Mouse (Mus musculus): Measurements from ENCODE around the gene Tnfsfm13. TPM values are rescaled to one million over a fixed set of nuclear protein-coding genes. Genes with fewer than 3 reads are reported as not detected.

The Tnfsfm13 gene
- polyA plus RNA-seq, 2 experiments: 0.70 to 0.80 TPM

GRCm38 (mm10) chr11:69715482-69715881 lies 19.6 kb upstream of the Tnfsfm13 start:
- H3K9ac ChIP-seq (replicated peaks): no peak overlapping the region
- ATAC-seq (ENCODE audit: insufficient read depth) (no peak), DNase-seq (ENCODE audit: low read depth in 3 of 3, low spot score in 3 of 3) (no peak)
- no peak overlapping the region for H3K27ac ChIP-seq
- no peak overlapping the region for H3K4me3 ChIP-seq (ENCODE audit: insufficient read depth in 1 of 2, low read depth in 2 of 2, low read length in 2 of 2)
- H3K36me3 ChIP-seq (replicated peaks; ENCODE audit: control insufficient read depth, insufficient read depth, low read depth): no peaks in the 10 kb centered on the region
- 48% methylated on average over 9 of the region's 9 CpGs for WGBS (ENCODE audit: insufficient replicate concordance)
- H3K4me2 ChIP-seq (ENCODE audit: low read depth): no peak overlapping the region
- peaks cover 24 to 27% of the 10 kb centered on the region in 2 experiments for H3K4me1 ChIP-seq (replicated peaks; ENCODE audit: control insufficient read depth in 2 of 2, insufficient read depth in 2 of 2, low read length in 1 of 2)
- no peak for TF ChIP-seq EP300 (IDR thresholded peaks at IDR 0.05; ENCODE audit: low read depth)
- TF ChIP-seq CTCF (IDR thresholded peaks at IDR 0.05; ENCODE audit: low read depth): peak; percentile 86
- no peaks in the 10 kb centered on the region for H3K27me3 ChIP-seq (ENCODE audit: control insufficient read depth, insufficient read depth, low read length)
- no peaks in the 10 kb centered on the region for H3K9me3 ChIP-seq (ENCODE audit: control insufficient read depth, low read length)

GRCm38 (mm10) chr11:69714636-69715329 lies 18.9 kb upstream of the Tnfsfm13 start:
- ATAC-seq (ENCODE audit: insufficient read depth): no peak
- no peak for DNase-seq (ENCODE audit: low read depth in 3 of 3, low spot score in 3 of 3)
- H3K36me3 ChIP-seq (replicated peaks; ENCODE audit: control insufficient read depth, insufficient read depth, low read depth): no peaks in the 10 kb centered on the region
- H3K27ac ChIP-seq: no peak overlapping the region
- TF ChIP-seq CTCF (IDR thresholded peaks at IDR 0.05; ENCODE audit: low read depth) (no peak), EP300 (IDR thresholded peaks at IDR 0.05; ENCODE audit: low read depth) (no peak)
- H3K9me3 ChIP-seq (ENCODE audit: control insufficient read depth, low read length): no peaks in the 10 kb centered on the region
- H3K4me1 ChIP-seq (replicated peaks; ENCODE audit: control insufficient read depth in 2 of 2, insufficient read depth in 2 of 2, low read length in 1 of 2): peaks cover 31 to 34% of the 10 kb centered on the region in 2 experiments
- H3K9ac ChIP-seq (replicated peaks): no peak overlapping the region
- no peaks in the 10 kb centered on the region for H3K27me3 ChIP-seq (ENCODE audit: control insufficient read depth, insufficient read depth, low read length)
- 75% methylated on average over 18 of the region's 18 CpGs for WGBS (ENCODE audit: insufficient replicate concordance)
- no peak overlapping the region for H3K4me3 ChIP-seq (ENCODE audit: insufficient read depth in 1 of 2, low read depth in 2 of 2, low read length in 2 of 2)
- H3K4me2 ChIP-seq (ENCODE audit: low read depth): no peak overlapping the region

- H3K36me3 ChIP-seq (replicated peaks; ENCODE audit: control insufficient read depth, insufficient read depth, low read depth): no peaks in the 10 kb centered on the region
- H3K9me3 ChIP-seq (ENCODE audit: control insufficient read depth, low read length): no peaks in the 10 kb centered on the region
- H3K27ac ChIP-seq: no peak overlapping the region
- no peak overlapping the region for H3K9ac ChIP-seq (replicated peaks)
- H3K4me3 ChIP-seq (ENCODE audit: insufficient read depth in 1 of 2, low read depth in 2 of 2, low read length in 2 of 2): no peak overlapping the region
- 80% methylated on average over 20 of the region's 20 CpGs for WGBS (ENCODE audit: insufficient replicate concordance)
- no peaks in the 10 kb centered on the region for H3K27me3 ChIP-seq (ENCODE audit: control insufficient read depth, insufficient read depth, low read length)
- DNase-seq (ENCODE audit: low read depth in 3 of 3, low spot score in 3 of 3) (no peak), ATAC-seq (ENCODE audit: insufficient read depth) (no peak)
- TF ChIP-seq EP300 (IDR thresholded peaks at IDR 0.05; ENCODE audit: low read depth) (no peak), CTCF (IDR thresholded peaks at IDR 0.05; ENCODE audit: low read depth) (no peak)
- H3K4me1 ChIP-seq (replicated peaks; ENCODE audit: control insufficient read depth in 2 of 2, insufficient read depth in 2 of 2, low read length in 1 of 2): peaks cover 22 to 24% of the 10 kb centered on the region in 2 experiments
- H3K4me2 ChIP-seq (ENCODE audit: low read depth): no peak overlapping the region
Observed at GRCm38 (mm10) chr11:69712954-69713672, 17.2 kb upstream of the Tnfsfm13 start.

- H3K9me3 ChIP-seq (ENCODE audit: control insufficient read depth, low read length): no peaks in the 10 kb centered on the region
- no peaks in the 10 kb centered on the region for H3K36me3 ChIP-seq (replicated peaks; ENCODE audit: control insufficient read depth, insufficient read depth, low read depth)
- H3K27ac ChIP-seq: no peak overlapping the region
- no peak overlapping the region for H3K4me3 ChIP-seq (ENCODE audit: insufficient read depth in 1 of 2, low read depth in 2 of 2, low read length in 2 of 2)
- H3K4me2 ChIP-seq (ENCODE audit: low read depth): no peak overlapping the region
- 67% methylated on average over 2 of the region's 2 CpGs for WGBS (ENCODE audit: insufficient replicate concordance)
- ATAC-seq (ENCODE audit: insufficient read depth) (no peak), DNase-seq (ENCODE audit: low read depth in 3 of 3, low spot score in 3 of 3) (no peak)
- H3K4me1 ChIP-seq (replicated peaks; ENCODE audit: control insufficient read depth in 2 of 2, insufficient read depth in 2 of 2, low read length in 1 of 2): peaks cover 12 to 15% of the 10 kb centered on the region in 2 experiments
- H3K27me3 ChIP-seq (ENCODE audit: control insufficient read depth, insufficient read depth, low read length): no peaks in the 10 kb centered on the region
- TF ChIP-seq CTCF (IDR thresholded peaks at IDR 0.05; ENCODE audit: low read depth) (no peak), EP300 (IDR thresholded peaks at IDR 0.05; ENCODE audit: low read depth) (no peak)
- H3K9ac ChIP-seq (replicated peaks): 0 out of 2 replicates have a peak overlapping the region, but pooled peaks have one; percentile 3
Observed at GRCm38 (mm10) chr11:69711082-69711481, 15.2 kb upstream of the Tnfsfm13 start.

- H3K4me3 ChIP-seq (ENCODE audit: insufficient read depth in 1 of 2, low read depth in 2 of 2, low read length in 2 of 2): no peak overlapping the region
- WGBS (ENCODE audit: insufficient replicate concordance): 58% methylated on average over 3 of the region's 3 CpGs
- no peaks in the 10 kb centered on the region for H3K27me3 ChIP-seq (ENCODE audit: control insufficient read depth, insufficient read depth, low read length)
- TF ChIP-seq EP300 (IDR thresholded peaks at IDR 0.05; ENCODE audit: low read depth): no peak
- no peak for TF ChIP-seq CTCF (IDR thresholded peaks at IDR 0.05; ENCODE audit: low read depth)
- peak overlapping the region; percentile 54 for H3K27ac ChIP-seq
- peak overlapping the region; percentile 24; the same call in 1 of the 2 replicates for H3K9ac ChIP-seq (replicated peaks)
- H3K4me2 ChIP-seq (ENCODE audit: low read depth): no peak overlapping the region
- H3K9me3 ChIP-seq (ENCODE audit: control insufficient read depth, low read length): no peaks in the 10 kb centered on the region
- peaks cover 12 to 16% of the 10 kb centered on the region in 2 experiments for H3K4me1 ChIP-seq (replicated peaks; ENCODE audit: control insufficient read depth in 2 of 2, insufficient read depth in 2 of 2, low read length in 1 of 2)
- DNase-seq (ENCODE audit: low read depth in 3 of 3, low spot score in 3 of 3): no peak
- H3K36me3 ChIP-seq (replicated peaks; ENCODE audit: control insufficient read depth, insufficient read depth, low read depth): no peaks in the 10 kb centered on the region
- 0 out of 2 replicates have a peak, but pooled peaks have one; percentile 29 for ATAC-seq (ENCODE audit: insufficient read depth)
Observed at GRCm38 (mm10) chr11:69710470-69710869, 14.6 kb upstream of the Tnfsfm13 start.

Data from liver, embryonic 14.5 days (tissue).